Mouse (Mus musculus) lung, embryonic 14.5 days (tissue): ENCODE results near the gene Prkx. TPM values are rescaled to one million over a fixed set of nuclear protein-coding genes. Genes with fewer than 3 reads are reported as not detected.

Experiments used
- ATAC-seq: fragments of 200-750 bp; cut with Nextera tagmentation; 2 replicates; pipeline ENCODE4 v1.8.0; 2017; ENCODE audit warnings: mild to moderate bottlenecking, moderate TSS enrichment, moderate library complexity; ENCODE audit not compliant: insufficient read depth
- DNase-seq: peaks from one replicate; pipeline ENCODE4 v3.0.0-alpha.2; 2015
- H3K27ac ChIP-seq: fragments of 300-500 bp; sonication (generic); 2 replicates; pipeline ENCODE4 v1.5.1; 2014; ENCODE audit warnings: low read depth, mild to moderate bottlenecking, moderate library complexity
- H3K27me3 ChIP-seq: fragments of 300-500 bp; sonication (generic); 2 replicates; pipeline ENCODE4 v1.6.1; 2014; ENCODE audit warnings: low read length, control low read depth; ENCODE audit not compliant: insufficient read depth
- H3K36me3 ChIP-seq: fragments of 300-500 bp; sonication (generic); 2 replicates; pipeline ENCODE4 v1.6.1; 2014; ENCODE audit warnings: control low read depth; ENCODE audit not compliant: insufficient read depth
- H3K4me1 ChIP-seq: fragments of 300-500 bp; sonication (generic); 2 replicates; pipeline ENCODE4 v1.6.1; 2014; ENCODE audit warnings: antibody characterized with exemption, control low read depth; ENCODE audit not compliant: insufficient read depth
- H3K4me2 ChIP-seq: fragments of 300-500 bp; sonication (generic); 2 replicates; pipeline ENCODE4 v1.6.1; 2014; ENCODE audit warnings: mild to moderate bottlenecking
- H3K4me3 ChIP-seq: fragments of 300-500 bp; sonication (generic); 2 replicates; pipeline ENCODE4 v1.5.1; 2014; ENCODE audit warnings: low read depth, low read length
- H3K9ac ChIP-seq: fragments of 300-500 bp; sonication (generic); 2 replicates; pipeline ENCODE4 v1.6.1; 2014
- H3K9me3 ChIP-seq: fragments of 300-500 bp; sonication (generic); 2 replicates; pipeline ENCODE4 v1.6.1; 2016; ENCODE audit warnings: low read depth, low read length, control low read depth
- CTCF ChIP-seq: IDR thresholded peaks from 2 replicates; pipeline ENCODE4 v1.5.1; 2016; ENCODE audit warnings: antibody characterized with exemption, low read depth
- WGBS: fragments of 180-500 bp; shearing (Covaris S2); extraction: QIAGEN DNeasy Blood & Tissue Kit; methylation state at CpG from one replicate; pipeline ENCODE4 v1.1.7; 2014; 5-methylcytosine and 5-hydroxymethylcytosine counted together
- polyA plus RNA-seq: library from polyadenylated mRNA; unstranded; fragments of >200 nt; fragmentation: Nextera tagmentation; extraction: Ambion mirVana; gene quantifications from 2 replicates; pipeline ENCODE4 v1.2.1, GENCODE M21; 2014

Prkx gene
- polyA plus RNA-seq, 1 experiment from 2014 or later: 14.9 TPM

DNA sequence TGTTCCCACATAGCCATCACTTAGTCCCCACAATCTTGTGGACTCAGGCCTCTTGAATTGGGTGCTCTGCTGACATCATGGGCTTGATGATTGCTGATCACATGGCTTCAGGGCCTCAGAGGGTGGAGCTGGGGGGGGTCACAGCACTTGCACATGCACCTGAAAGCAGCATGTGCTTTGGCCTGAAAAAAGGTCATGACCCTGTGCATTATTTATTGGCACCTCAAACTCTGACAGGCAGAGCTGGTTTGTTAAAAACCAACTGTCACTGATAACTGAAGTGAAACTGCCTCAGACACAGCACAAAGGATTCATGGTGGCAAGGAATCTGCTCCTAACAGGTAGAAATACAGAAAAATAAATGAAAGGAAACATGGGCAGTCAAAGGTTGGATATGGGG lies 1.7 kb upstream of the Prkx start:
- no peak overlapping the region for H3K27ac ChIP-seq
- H3K9ac ChIP-seq: no peak overlapping the region
- no peak for TF ChIP-seq CTCF
- H3K27me3 ChIP-seq: no peaks in the 10 kb centered on the region
- no peak overlapping the region for H3K4me3 ChIP-seq
- no peak for DNase-seq
- no peak for ATAC-seq
- no peak overlapping the region for H3K4me2 ChIP-seq
- no peaks in the 10 kb centered on the region for H3K4me1 ChIP-seq
- H3K36me3 ChIP-seq: no peaks in the 10 kb centered on the region
- H3K9me3 ChIP-seq: no peaks in the 10 kb centered on the region

DNA sequence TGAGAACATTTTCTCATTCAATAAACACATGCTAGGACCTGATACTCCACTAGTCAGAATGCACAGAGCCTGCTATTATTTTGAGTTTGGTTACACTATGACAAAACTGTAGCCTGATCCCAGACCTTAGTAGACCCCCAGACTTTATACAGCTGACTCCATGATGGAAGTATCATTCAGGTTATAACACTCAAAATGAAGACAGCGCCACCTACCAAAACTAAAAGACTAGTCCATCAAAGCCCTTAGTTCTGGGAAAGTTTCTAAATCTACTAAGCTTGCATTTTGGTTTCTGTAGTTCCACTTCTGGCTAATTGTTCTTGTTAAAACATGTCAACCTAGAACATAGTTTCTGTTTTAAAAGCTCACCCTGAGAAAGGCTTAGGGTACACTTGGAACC lies 838 bp upstream of the Prkx start:
- H3K27ac ChIP-seq: no peak overlapping the region; the same call in 1 of the 2 replicates

DNA sequence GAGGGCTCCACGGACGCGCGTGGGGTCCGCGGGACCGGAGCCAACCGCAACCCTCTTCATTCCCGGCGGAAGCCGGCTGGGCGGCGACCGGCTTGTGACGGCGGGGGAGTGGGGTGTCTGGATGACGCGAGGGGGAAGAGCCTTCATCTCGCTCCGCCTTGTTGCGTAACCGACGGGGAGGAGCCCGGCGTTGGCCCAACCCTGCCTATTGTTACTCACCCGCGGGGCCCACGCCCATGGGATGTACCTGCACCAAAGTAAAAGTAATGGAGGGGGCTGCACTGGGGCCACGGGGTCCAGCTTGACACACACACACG lies 262 bp downstream of the Prkx start:
- Histone ChIP-seq H3K36me3 (no peaks in the 10 kb centered on the region), H3K4me1 (no peaks in the 10 kb centered on the region), H3K27me3 (no peaks in the 10 kb centered on the region), H3K27ac (peak overlapping the region; percentile 89), H3K4me2 (peak overlapping the region; percentile 63), H3K9me3 (no peaks in the 10 kb centered on the region), H3K9ac (peak overlapping the region; percentile 59), H3K4me3 (peak overlapping the region; percentile 57)
- DNase-seq: peak; percentile 92
- ATAC-seq: peak; percentile 93
- 8% methylated on average over 29 of the region's 30 CpGs for WGBS
- TF ChIP-seq CTCF: no peak

More for the DNA sequence above, 838 bp upstream of the Prkx start:
- peak; percentile 17 for DNase-seq
- Histone ChIP-seq H3K4me1 (no peaks in the 10 kb centered on the region), H3K4me2 (peak overlapping the region; percentile 63), H3K36me3 (no peaks in the 10 kb centered on the region), H3K27me3 (no peaks in the 10 kb centered on the region), H3K4me3 (no peak overlapping the region), H3K9me3 (no peaks in the 10 kb centered on the region), H3K9ac (no peak overlapping the region)
- TF ChIP-seq CTCF: no peak
- WGBS: 52% methylated on average over 1 of the region's 1 CpGs
- no peak for ATAC-seq

DNA sequence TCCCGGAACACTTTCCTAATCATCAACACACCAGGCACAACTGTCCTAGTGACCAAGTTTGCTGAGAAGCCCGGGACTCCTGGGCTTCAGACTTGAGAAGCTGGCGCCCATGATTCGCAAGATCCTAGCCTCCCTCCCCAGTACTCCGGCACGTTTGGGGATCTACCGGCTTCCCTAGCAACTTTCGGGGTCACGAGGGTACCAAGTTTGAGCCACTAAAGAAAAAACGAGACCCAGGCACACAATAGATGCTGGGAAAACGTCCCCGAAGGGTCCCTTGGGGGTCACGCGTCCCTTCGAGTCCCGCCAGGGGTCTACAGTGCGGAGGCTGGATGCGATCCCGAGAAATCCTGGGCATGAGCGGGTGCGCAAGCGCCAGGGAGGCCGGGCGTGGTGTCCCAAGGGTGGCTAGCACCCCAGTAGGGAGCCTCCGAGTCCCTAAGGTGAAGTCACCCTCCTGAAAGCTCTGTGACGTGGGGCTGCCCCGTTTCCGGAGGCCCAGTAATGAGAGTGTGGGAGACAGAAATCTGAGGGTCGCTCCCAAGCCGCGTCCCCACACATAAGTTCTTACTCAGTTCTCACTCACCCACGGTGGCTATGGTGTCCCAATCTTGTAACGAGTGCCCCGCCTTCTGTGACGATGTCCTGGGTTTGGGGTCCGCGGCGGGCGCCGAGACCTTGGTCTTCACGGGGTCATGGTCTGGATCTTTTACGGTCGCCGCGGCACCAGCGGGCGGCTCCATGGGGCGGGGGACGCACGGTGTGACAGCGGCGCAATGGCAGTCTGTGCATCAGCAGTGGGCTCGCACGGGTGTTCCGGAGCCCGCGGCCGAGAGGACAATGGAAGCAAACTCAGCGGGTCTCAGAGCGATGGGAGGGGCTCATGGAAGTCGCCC lies 868 bp downstream of the Prkx start:
- Histone ChIP-seq H3K4me1 (no peaks in the 10 kb centered on the region), H3K4me2 (peak overlapping the region; percentile 63), H3K9ac (peak overlapping the region; percentile 59), H3K4me3 (peak overlapping the region; percentile 57), H3K27ac (no peak overlapping the region), H3K9me3 (no peaks in the 10 kb centered on the region), H3K27me3 (no peaks in the 10 kb centered on the region), H3K36me3 (no peaks in the 10 kb centered on the region)
- peak; percentile 72 for ATAC-seq
- peak; percentile 37 for DNase-seq
- WGBS: 14% methylated on average over 61 of the region's 61 CpGs
- no peak for TF ChIP-seq CTCF

DNA sequence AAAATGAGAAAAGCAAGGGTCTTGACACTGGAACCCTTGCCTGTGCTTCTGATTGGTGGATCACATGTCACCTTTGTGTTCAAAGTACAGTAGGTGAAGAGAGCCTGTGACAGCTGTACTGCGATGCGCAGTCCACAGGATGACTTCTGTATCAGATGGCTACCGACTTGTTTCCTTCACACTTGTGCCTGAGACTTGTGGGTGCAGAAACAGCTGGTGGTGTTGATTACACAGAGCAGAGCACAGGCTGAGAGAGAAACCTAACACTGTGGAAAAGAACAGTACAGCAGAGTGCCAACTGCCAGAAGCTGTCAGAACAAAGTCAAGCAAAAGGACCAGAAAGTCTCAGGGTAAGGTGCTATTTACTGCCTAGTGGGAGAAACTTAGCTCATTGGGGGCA lies 7.4 kb downstream of the Prkx start:
- DNase-seq: no peak

DNA sequence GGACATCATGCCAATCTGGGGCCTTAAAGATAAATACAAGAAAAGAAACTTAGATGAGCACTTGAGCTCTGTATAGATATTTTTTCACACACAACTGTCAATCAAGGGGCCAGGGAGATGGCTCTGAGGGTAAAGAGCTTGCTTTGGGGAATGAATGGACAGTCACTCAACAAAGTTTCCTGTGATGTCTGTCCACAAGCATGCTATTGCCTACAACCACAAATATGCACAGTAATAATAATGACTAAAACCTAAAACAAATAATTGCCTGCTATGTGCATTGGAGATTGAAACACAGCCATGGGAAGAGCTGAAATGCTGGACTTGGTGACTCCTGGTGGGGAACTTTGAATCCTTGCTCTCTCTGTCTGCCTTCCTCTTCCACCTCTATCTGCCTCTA lies 9.7 kb downstream of the Prkx start:
- H3K4me1 ChIP-seq: no peaks in the 10 kb centered on the region
- no peak for TF ChIP-seq CTCF

More for the DNA sequence above, 7.4 kb downstream of the Prkx start:
- Histone ChIP-seq H3K4me2 (no peak overlapping the region), H3K9me3 (no peaks in the 10 kb centered on the region), H3K4me3 (no peak overlapping the region), H3K27me3 (no peaks in the 10 kb centered on the region), H3K27ac (no peak overlapping the region), H3K4me1 (no peaks in the 10 kb centered on the region), H3K36me3 (0 out of 2 replicates have a peak, but pooled peaks cover 5% of the 10 kb centered on the region), H3K9ac (no peak overlapping the region)
- ATAC-seq: no peak
- no peak for TF ChIP-seq CTCF
- WGBS: 82% methylated on average over 3 of the region's 3 CpGs

DNA sequence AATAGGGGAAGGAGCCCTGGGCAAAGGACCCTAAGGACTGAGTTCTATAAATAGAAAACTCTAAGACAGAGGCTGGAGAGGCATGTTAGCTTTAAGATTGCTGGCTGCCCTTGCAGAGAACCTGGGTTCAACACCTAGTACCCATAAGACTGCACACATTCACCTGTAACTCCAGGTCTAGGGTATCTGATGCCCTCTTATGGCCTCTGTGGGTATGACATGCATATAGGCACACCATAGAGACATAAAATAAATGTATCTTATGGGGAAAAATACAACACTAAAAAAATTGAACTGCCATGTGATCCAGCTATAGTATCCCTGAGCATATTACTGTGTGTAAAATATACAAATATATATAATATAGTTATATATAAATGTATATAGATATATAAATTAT lies 18.3 kb downstream of the Prkx start:
- H3K4me2 ChIP-seq: no peak overlapping the region
- no peak overlapping the region for H3K27ac ChIP-seq
- no peaks in the 10 kb centered on the region for H3K4me1 ChIP-seq
- ATAC-seq (no peak), DNase-seq (peak; percentile 4)
- H3K9ac ChIP-seq: no peak overlapping the region
- H3K4me3 ChIP-seq: no peak overlapping the region
- no peaks in the 10 kb centered on the region for H3K36me3 ChIP-seq
- H3K9me3 ChIP-seq: no peaks in the 10 kb centered on the region
- no peaks in the 10 kb centered on the region for H3K27me3 ChIP-seq
- peak; percentile 24; the same call in 1 of the 2 replicates for TF ChIP-seq CTCF

More for the DNA sequence above, 9.7 kb downstream of the Prkx start:
- no peak overlapping the region for H3K27ac ChIP-seq
- no peak for ATAC-seq
- no peaks in the 10 kb centered on the region for H3K9me3 ChIP-seq
- H3K4me3 ChIP-seq: no peak overlapping the region
- DNase-seq: no peak
- H3K9ac ChIP-seq: no peak overlapping the region
- H3K27me3 ChIP-seq: no peaks in the 10 kb centered on the region
- no peak overlapping the region for H3K4me2 ChIP-seq
- H3K36me3 ChIP-seq: 0 out of 2 replicates have a peak, but pooled peaks cover 5% of the 10 kb centered on the region
